Mouse (Mus musculus) liver, embryonic 16.5 days (tissue): ENCODE measurements around the gene Slc22a3. TPM values are rescaled to one million over a fixed set of nuclear protein-coding genes. Genes with fewer than 3 reads are reported as not detected.

Source experiments
- ATAC-seq: fragments of 200-750 bp; cut with Nextera tagmentation; 2 replicates; pipeline ENCODE4 v1.8.0; 2017; ENCODE audit warnings: low read depth, mild to moderate bottlenecking, moderate number of reproducible peaks, moderate library complexity
- H3K27ac ChIP-seq: fragments of 300-500 bp; sonication (generic); 2 replicates; pipeline ENCODE4 v1.5.1; 2014; ENCODE audit warnings: mild to moderate bottlenecking, low read length
- H3K27me3 ChIP-seq: fragments of 300-500 bp; sonication (generic); 2 replicates; pipeline ENCODE4 v1.6.1; 2014; ENCODE audit warnings: low read depth, low read length, mixed read lengths; ENCODE audit not compliant: control insufficient read depth, insufficient read depth
- H3K36me3 ChIP-seq: fragments of 300-500 bp; sonication (generic); 2 replicates; pipeline ENCODE4 v1.6.1; 2014; ENCODE audit warnings: mild to moderate bottlenecking; ENCODE audit not compliant: control insufficient read depth, insufficient read depth
- H3K4me1 ChIP-seq: fragments of 300-500 bp; sonication (generic); 2 replicates; pipeline ENCODE4 v1.6.1; 2014; ENCODE audit warnings: low read depth, low read length, mixed read lengths; ENCODE audit not compliant: control insufficient read depth
- H3K4me2 ChIP-seq: fragments of 300-500 bp; sonication (generic); 2 replicates; pipeline ENCODE4 v1.6.1; 2014; ENCODE audit warnings: low read depth, low read length, mixed read lengths
- H3K4me3 ChIP-seq: fragments of 300-500 bp; sonication (generic); 2 replicates; pipeline ENCODE4 v1.5.1; 2014; ENCODE audit warnings: low read depth, mild to moderate bottlenecking, low read length
- H3K9ac ChIP-seq: fragments of 300-500 bp; sonication (generic); 2 replicates; pipeline ENCODE4 v1.6.1; 2014; ENCODE audit warnings: low read depth, low read length
- H3K9me3 ChIP-seq: fragments of 300-500 bp; sonication (generic); replicated peaks from 2 replicates; pipeline ENCODE4 v1.6.1; 2016; ENCODE audit warnings: low read length; ENCODE audit not compliant: control insufficient read depth
- WGBS: fragments of 180-500 bp; shearing (Covaris S2); extraction: QIAGEN DNeasy Blood & Tissue Kit; methylation state at CpG from one replicate; pipeline ENCODE4 v1.1.7; 2014; ENCODE audit not compliant: insufficient replicate concordance; 5-methylcytosine and 5-hydroxymethylcytosine counted together
- polyA plus RNA-seq: library from polyadenylated mRNA; unstranded; fragments of >200 nt; fragmentation: Nextera tagmentation; extraction: Ambion mirVana; gene quantifications from 2 replicates; pipeline ENCODE4 v1.2.1, GENCODE M21; 2015

The Slc22a3 gene
- polyA plus RNA-seq, 1 experiment from 2014 or later: 0.48 TPM

- Histone ChIP-seq H3K4me3 (no peak overlapping the region), H3K27ac (no peak overlapping the region), H3K9ac (no peak overlapping the region), H3K9me3 (no peaks in the 10 kb centered on the region), H3K4me2 (no peak overlapping the region), H3K36me3 (no peaks in the 10 kb centered on the region), H3K27me3 (no peaks in the 10 kb centered on the region), H3K4me1 (no peaks in the 10 kb centered on the region; the same call in 1 of the 2 replicates)
- WGBS: 78% methylated on average over 6 of the region's 6 CpGs
- ATAC-seq: no peak
Measured at GRCm38 (mm10) chr17:12453691-12454090, 53.8 kb downstream of the Slc22a3 start.

- Histone ChIP-seq H3K27me3 (no peaks in the 10 kb centered on the region), H3K9me3 (no peaks in the 10 kb centered on the region), H3K27ac (no peak overlapping the region), H3K4me3 (no peak overlapping the region), H3K4me1 (no peaks in the 10 kb centered on the region; the same call in 1 of the 2 replicates), H3K4me2 (no peak overlapping the region), H3K36me3 (no peaks in the 10 kb centered on the region), H3K9ac (no peak overlapping the region)
- ATAC-seq: no peak
- 60% methylated on average over 11 of the region's 11 CpGs for WGBS
Measured at GRCm38 (mm10) chr17:12452862-12453531, 54.5 kb downstream of the Slc22a3 start.

GRCm38 (mm10) chr17:12451234-12451633 is 56.3 kb downstream of the Slc22a3 start:
- Histone ChIP-seq H3K4me3 (no peak overlapping the region), H3K9ac (no peak overlapping the region), H3K27me3 (no peaks in the 10 kb centered on the region), H3K4me2 (no peak overlapping the region), H3K9me3 (no peaks in the 10 kb centered on the region), H3K4me1 (no peaks in the 10 kb centered on the region; the same call in 1 of the 2 replicates), H3K36me3 (no peaks in the 10 kb centered on the region), H3K27ac (no peak overlapping the region)
- WGBS: 80% methylated on average over 4 of the region's 4 CpGs
- ATAC-seq: no peak

- H3K4me1 ChIP-seq: no peaks in the 10 kb centered on the region
- H3K27me3 ChIP-seq: no peaks in the 10 kb centered on the region
- no peak overlapping the region for H3K9ac ChIP-seq
- no peak overlapping the region for H3K4me2 ChIP-seq
- H3K4me3 ChIP-seq: no peak overlapping the region
- H3K27ac ChIP-seq: no peak overlapping the region
- WGBS: 54% methylated on average over 2 of the region's 2 CpGs
- H3K9me3 ChIP-seq: no peaks in the 10 kb centered on the region
- ATAC-seq: no peak
- no peaks in the 10 kb centered on the region for H3K36me3 ChIP-seq
Measured at GRCm38 (mm10) chr17:12444561-12444960, 62.9 kb downstream of the Slc22a3 start.

- Histone ChIP-seq H3K4me3 (no peak overlapping the region), H3K9me3 (no peaks in the 10 kb centered on the region), H3K4me2 (no peak overlapping the region), H3K9ac (no peak overlapping the region), H3K36me3 (no peaks in the 10 kb centered on the region), H3K4me1 (no peaks in the 10 kb centered on the region), H3K27ac (no peak overlapping the region), H3K27me3 (no peaks in the 10 kb centered on the region)
- no peak for ATAC-seq
- 74% methylated on average over 10 of the region's 10 CpGs for WGBS
Measured at GRCm38 (mm10) chr17:12437771-12438170, 69.7 kb downstream of the Slc22a3 start.

GRCm38 (mm10) chr17:12431707-12432106 is 75.8 kb downstream of the Slc22a3 start:
- no peaks in the 10 kb centered on the region for H3K27me3 ChIP-seq
- no peak overlapping the region for H3K4me3 ChIP-seq
- H3K9me3 ChIP-seq: no peaks in the 10 kb centered on the region
- H3K4me1 ChIP-seq: peaks cover 3% of the 10 kb centered on the region; the same call in 1 of the 2 replicates
- no peak overlapping the region for H3K9ac ChIP-seq
- no peak for ATAC-seq
- H3K4me2 ChIP-seq: no peak overlapping the region
- 55% methylated on average over 5 of the region's 5 CpGs for WGBS
- no peaks in the 10 kb centered on the region for H3K36me3 ChIP-seq
- H3K27ac ChIP-seq: no peak overlapping the region

GRCm38 (mm10) chr17:12428369-12428768 is 79.1 kb downstream of the Slc22a3 start:
- Histone ChIP-seq H3K36me3 (no peaks in the 10 kb centered on the region), H3K9me3 (no peaks in the 10 kb centered on the region), H3K27me3 (no peaks in the 10 kb centered on the region), H3K4me2 (no peak overlapping the region), H3K4me1 (peaks cover 3% of the 10 kb centered on the region; the same call in 1 of the 2 replicates), H3K4me3 (no peak overlapping the region), H3K27ac (no peak overlapping the region), H3K9ac (no peak overlapping the region)
- no peak for ATAC-seq

GRCm38 (mm10) chr17:12427156-12427555 is 80.3 kb downstream of the Slc22a3 start:
- Histone ChIP-seq H3K27me3 (no peaks in the 10 kb centered on the region), H3K36me3 (no peaks in the 10 kb centered on the region), H3K4me2 (no peak overlapping the region), H3K4me1 (peaks cover 3% of the 10 kb centered on the region; the same call in 1 of the 2 replicates), H3K9me3 (no peaks in the 10 kb centered on the region), H3K4me3 (no peak overlapping the region), H3K9ac (no peak overlapping the region), H3K27ac (no peak overlapping the region)
- 16% methylated on average over 3 of the region's 3 CpGs for WGBS
- peak; percentile 64 for ATAC-seq

- H3K4me2 ChIP-seq: no peak overlapping the region
- H3K4me3 ChIP-seq: no peak overlapping the region
- no peak overlapping the region for H3K9ac ChIP-seq
- no peak for ATAC-seq
- H3K9me3 ChIP-seq: no peaks in the 10 kb centered on the region
- H3K36me3 ChIP-seq: no peaks in the 10 kb centered on the region
- 69% methylated on average over 1 of the region's 1 CpGs for WGBS
- H3K4me1 ChIP-seq: peaks cover 3% of the 10 kb centered on the region; the same call in 1 of the 2 replicates
- no peaks in the 10 kb centered on the region for H3K27me3 ChIP-seq
- H3K27ac ChIP-seq: no peak overlapping the region
Measured at GRCm38 (mm10) chr17:12422143-12422542, 85.4 kb downstream of the Slc22a3 start.
